Mouse (Mus musculus): ENCODE measurements around the gene Cd81.

Cd81 gene

DNA sequence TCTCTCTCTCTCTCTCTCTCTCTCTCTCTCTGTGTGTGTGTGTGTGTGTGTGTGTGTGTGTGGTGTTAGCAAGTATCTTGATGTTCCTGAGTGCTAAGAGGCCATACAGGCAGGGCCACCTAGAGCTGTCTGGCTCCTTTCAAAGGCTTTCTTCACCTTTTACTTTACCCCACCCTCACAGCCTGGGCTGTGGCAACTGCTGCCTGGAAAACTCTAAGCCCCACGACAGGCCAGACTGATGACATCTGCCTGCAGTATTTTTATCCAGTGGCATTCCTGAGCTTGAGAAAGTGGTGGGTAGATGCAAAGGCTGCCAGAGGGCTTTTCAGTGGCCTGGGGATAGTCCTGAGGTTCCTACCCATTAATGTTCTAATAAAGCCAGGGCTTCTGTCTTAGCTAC lies 59.9 kb downstream of the Cd81 start:
- no peak for DNase-seq (ENCODE audit: low read depth)

DNA sequence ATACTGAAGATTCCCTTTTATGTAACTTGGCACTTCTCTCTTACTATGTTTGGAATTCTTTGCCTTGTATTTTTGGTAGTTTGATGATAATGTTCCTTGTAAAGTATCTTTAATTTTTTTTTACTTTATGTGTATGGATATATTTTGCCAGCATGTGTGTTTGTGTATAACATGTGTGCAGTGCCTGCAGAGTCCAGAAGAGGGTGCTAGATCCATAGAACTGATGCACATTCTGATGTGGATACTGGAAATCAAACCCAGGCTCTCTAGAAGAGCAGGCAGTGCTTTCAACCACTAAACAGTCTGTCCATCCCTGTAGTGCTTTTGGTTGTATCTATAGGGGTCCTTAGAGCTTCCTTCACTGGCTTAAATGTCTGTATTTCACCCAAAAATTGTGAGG lies 62.2 kb downstream of the Cd81 start:
- DNase-seq (ENCODE audit: low read depth): no peak

DNA sequence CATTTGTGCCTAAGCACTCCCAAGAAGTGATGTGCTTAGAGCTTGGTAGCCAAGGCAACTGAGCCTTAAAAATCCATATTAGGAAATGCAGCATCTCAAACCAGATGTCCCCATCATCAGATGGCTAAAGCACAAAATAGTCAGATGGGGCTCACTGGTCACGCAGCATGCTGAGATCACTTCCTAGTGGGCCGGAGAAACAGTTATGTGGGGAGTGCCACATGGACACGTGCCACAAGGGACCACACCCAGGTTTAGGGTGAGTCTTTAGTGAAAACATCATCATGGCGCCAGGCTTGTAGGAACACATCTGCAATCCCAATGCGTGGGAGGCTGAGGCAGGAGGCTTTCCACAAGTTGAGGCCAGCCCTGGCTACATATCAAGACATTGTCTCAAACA lies 64.0 kb downstream of the Cd81 start:
- DNase-seq (ENCODE audit: low read depth): no peak
